Mouse (Mus musculus): ENCODE results near the gene Slc2a3.
"Not testable (repeated sequence)": the region's sequence is repeated elsewhere in the genome, so short reads cannot be mapped to it uniquely, and the experiment has no call there.

The Slc2a3 gene

DNA sequence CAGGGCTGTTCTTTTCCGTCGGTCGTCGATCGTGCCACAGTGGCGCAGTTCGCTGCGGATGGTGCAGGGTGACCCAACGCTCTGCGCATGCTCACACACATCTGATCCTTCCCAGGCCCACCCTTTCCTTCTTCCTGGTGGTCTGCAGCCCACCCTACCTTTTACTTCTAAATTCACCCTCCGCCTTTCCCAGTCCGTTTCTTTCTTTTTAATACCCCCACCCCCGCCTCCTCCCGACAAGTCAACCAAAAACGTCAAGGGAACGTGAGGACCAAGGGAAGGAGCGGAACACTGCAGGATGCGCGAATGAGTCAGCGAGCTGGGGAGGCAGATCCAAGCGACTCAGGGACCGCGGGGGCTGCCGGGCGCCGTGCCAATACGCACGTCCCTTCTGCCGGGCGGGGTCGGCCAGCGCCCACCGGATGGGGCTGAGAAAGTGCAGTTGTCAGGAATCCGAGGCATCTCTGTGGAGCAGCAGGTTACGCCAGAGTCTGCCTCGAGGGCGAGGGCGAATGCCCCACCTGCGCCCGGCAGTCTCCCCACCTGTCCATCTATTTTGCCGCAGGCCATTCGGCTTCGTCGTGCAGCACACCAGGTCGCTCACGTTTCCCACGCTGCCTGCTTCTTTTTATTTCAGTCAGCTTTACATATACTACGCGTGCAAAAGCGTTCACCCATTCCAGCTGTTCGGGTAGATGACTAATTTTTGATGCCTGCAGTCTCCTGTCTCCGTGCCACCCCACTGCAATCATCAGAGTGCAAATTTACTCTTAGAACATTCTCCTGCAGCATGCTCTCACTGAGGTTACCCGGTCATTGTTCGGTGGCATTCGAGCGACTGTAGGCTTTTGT is 36.8 kb downstream of the Slc2a3 start:
- DNase-seq (ENCODE audit: extremely low read depth, low read depth, low spot score): no peak

GRCm38 (mm10) chr6:122763844-122764445 is 37.5 kb downstream of the Slc2a3 start:
- no peak for DNase-seq (ENCODE audit: extremely low read depth, low read depth, low spot score)

- DNase-seq (ENCODE audit: extremely low read depth, low read depth, low spot score): no peak
Observed at GRCm38 (mm10) chr6:122762952-122763700, 38.3 kb downstream of the Slc2a3 start.

DNA sequence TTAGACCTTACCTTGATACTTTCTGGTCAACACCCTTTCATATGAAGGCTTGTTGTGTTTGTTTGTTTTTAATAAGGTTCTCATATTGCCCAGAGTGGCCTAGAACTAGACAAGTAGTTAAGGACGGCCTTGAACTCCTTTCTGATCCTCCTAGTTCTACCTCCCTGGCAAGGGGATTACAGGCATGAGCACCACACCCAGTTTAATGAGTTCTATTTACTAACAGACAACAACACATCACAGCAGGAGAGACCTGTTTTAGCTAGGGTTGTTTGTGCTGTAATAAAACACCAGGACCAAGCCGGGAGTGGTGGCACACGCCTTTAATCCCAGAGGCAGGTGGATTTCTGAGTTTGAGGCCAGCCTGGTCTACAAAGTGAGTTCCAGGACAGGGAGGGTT is 39.0 kb downstream of the Slc2a3 start:
- DNase-seq (ENCODE audit: extremely low read depth, low read depth, low spot score): no peak

- DNase-seq (ENCODE audit: extremely low read depth, low read depth, low spot score): no peak
Observed at GRCm38 (mm10) chr6:122761901-122762300, 39.5 kb downstream of the Slc2a3 start.

GRCm38 (mm10) chr6:122761011-122761599 is 40.3 kb downstream of the Slc2a3 start:
- DNase-seq (ENCODE audit: extremely low read depth, low read depth, low spot score): no peak

DNA sequence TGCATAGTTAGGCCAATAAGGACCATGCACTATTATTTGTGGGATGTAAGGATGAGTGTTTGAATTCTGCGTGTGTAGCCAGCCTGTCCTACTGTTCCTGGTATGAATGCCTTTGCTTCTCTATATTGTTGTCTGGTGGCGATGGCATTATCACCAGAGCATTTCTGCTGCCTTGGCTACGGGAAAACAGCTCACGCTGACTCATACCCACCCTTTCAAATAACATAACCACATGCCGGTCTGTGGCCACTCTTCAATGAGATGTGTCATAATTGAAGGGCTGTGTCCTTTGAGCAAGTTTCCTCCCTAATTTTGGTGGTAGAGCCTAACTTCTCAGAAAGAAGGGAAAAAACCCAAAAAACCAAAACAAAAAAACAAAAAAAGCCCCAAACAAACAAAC is 42.7 kb downstream of the Slc2a3 start:
- DNase-seq (ENCODE audit: extremely low read depth, low read depth, low spot score): no peak

- no peak for DNase-seq (ENCODE audit: extremely low read depth, low read depth, low spot score)
Observed at GRCm38 (mm10) chr6:122755913-122756312, 45.5 kb downstream of the Slc2a3 start.

GRCm38 (mm10) chr6:122750579-122750978 is 50.9 kb downstream of the Slc2a3 start:
- no peak for DNase-seq (ENCODE audit: extremely low read depth, low read depth, low spot score)

- DNase-seq (ENCODE audit: extremely low read depth, low read depth, low spot score): no peak
Observed at GRCm38 (mm10) chr6:122744505-122745249, 56.8 kb downstream of the Slc2a3 start.

GRCm38 (mm10) chr6:122743353-122743752 is 58.1 kb downstream of the Slc2a3 start:
- no peak for DNase-seq (ENCODE audit: extremely low read depth, low read depth, low spot score)

GRCm38 (mm10) chr6:122742228-122742899 is 59.1 kb downstream of the Slc2a3 start:
- DNase-seq (ENCODE audit: extremely low read depth, low read depth, low spot score): no peak

DNA sequence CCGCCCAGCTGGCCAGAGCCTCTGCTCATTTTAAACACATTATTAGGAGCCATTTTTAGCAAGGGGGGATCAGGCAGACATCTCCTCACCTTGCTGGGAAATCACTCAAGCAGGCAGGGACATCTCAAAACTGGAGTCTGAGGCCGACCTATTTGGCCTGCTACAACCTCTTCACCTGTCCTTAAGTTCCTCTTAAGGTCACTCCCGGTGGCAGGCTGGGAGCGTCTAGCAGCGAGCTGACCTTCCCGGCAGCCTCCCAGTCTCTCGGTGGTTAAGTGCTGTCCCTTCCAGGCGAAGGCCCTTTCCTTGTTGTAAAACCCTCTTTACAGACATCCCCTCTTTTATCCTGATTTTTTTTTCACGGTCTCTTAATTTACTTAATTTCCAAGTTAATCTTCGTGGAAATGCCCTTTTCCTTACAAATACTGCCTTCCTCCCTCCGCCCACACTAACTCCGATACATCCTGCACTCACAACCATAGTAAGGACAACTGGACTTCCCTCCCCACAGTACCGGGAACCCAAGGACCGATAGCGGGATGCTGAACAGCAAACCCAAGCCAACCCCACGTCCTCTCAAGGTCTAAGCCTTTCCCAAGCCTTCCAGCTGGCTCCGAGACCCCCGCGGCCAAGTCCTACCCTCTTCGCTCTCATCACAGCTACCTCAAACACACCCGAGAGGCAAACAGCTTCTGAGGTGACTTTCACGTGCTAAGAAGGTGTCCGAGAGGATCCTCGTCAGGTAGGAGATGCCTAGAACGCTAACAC is 59.8 kb downstream of the Slc2a3 start:
- DNase-seq (ENCODE audit: extremely low read depth, low read depth, low spot score): no peak

GRCm38 (mm10) chr6:122739952-122740351 is 61.5 kb downstream of the Slc2a3 start:
- no peak for DNase-seq (ENCODE audit: extremely low read depth, low read depth, low spot score)

- no peak for DNase-seq (ENCODE audit: extremely low read depth, low read depth, low spot score)
Observed at GRCm38 (mm10) chr6:122719942-122720341, 81.5 kb downstream of the Slc2a3 start.

DNA sequence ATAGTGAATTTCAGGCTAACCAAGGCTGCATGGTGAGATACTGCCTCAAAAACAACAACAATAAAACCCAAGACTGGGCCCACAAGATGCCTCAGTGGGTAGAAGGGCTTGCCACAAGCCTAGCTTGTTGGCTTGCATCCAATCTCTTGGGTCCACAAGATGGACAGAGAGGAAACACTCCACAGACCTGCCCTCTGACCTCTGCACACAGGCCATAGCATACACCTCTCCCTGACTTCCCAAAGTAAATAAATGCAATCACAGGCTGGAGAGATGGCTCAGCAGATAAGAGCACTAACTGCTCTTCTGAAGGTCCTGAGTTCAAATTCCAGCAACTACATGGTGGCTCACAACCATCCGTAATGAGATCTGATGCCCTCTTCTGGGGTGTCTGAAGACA is 83.2 kb downstream of the Slc2a3 start:
- DNase-seq (ENCODE audit: extremely low read depth, low read depth, low spot score): not testable (repeated sequence)

DNA sequence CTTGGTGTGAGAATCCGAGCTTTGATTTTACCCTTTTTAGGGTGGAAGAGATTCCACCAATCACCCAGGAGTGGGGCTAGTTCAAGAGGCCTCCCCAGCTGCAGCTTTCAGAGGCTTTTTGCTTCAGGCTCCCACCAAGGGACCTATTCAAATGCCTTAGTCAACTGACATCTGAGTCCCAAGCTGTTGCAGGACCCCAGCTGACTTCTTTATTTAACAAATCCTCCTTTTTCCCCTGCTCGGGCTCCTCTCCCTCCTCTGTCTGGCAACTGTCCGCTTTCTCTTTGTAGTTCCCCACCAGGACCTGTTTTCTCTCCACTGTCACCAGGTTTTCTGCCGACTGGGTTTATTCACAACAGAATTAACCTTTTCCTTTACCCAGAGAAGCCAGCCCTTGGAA is 85.6 kb downstream of the Slc2a3 start:
- no peak for DNase-seq (ENCODE audit: extremely low read depth, low read depth, low spot score)

DNA sequence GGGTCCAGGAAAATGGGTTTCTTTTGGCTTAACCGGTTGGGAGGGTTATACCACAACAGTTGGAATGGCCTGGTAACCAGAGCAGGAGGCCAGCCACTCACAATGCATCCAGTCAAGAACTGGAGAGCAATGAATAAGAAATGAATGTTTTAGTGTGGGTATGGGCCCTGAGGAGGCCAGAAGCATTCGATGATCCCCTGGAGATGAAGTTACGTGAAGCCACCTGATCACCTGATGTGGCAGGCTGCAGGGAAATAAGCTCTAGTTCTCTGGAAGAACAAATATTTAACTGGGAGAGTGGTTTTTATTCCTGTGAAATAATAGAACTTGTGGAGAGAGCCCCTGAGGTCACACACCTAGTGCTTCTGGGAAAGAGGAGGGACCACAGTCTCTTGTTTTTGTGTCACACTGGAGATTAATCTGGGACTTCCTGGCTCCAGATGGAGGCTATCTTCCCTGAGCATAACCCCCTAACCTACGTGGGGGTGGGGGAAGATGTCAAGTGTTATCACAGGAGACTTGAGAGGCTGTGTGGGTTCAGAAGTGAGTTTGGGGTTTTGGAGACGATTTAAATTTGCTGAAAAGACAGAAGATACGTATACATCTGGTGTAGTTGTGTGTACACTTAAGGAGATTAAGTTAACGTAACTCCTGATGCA is 86.6 kb downstream of the Slc2a3 start:
- no peak for DNase-seq (ENCODE audit: extremely low read depth, low read depth, low spot score)

DNA sequence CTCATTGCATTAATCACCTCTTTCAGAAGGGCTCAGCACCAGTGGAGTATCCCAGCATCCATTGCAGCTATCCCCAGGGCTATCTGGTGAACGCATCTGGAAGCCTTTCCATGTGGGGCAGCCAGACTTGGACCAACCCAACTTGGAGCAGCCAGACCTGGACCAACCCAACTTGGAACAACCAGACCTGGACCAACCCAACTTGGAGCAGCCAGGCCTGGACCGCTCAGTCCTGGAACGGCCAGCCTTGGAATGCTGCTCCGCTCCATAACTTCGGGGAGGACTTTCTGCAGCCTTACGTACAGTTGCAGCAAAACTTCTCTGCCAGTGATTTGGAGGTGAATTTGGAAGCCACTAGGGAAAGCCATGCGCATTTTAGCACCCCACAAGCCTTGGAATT is 88.3 kb downstream of the Slc2a3 start:
- not testable (repeated sequence) for DNase-seq (ENCODE audit: extremely low read depth, low read depth, low spot score)

All from fat pad, adult 2 months (tissue).